Mouse (Mus musculus) lung, postnatal 36 days (tissue): ENCODE results near the gene Pik3ap1.

Source experiments
- DNase-seq: peaks from one replicate; pipeline ENCODE4 v3.0.0; 2022; ENCODE audit warnings: mixed read lengths

The Pik3ap1 gene

DNA sequence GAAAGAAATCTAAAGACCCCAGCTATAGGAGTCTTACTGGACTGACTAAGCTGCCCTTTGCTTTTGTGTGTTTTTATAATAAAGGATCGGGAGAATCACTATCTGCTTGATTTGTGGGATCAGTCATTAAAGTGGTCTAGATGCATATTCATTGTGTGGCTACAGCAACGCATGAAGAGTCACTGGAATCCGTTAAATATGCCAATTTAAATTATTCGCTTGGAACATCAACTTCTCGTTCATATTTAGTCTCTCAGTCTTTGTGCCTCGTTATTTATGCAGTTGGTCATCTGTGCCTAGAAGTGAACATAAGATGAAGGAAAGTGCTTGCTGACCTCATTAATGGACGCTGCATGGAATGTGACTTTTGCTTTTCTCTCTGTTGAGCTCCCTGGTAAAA, 114.0 kb downstream of the Pik3ap1 start:
- no peak for DNase-seq

- peak; percentile 41 for DNase-seq
These were observed 114.7 kb downstream of the Pik3ap1 start for GRCm38 (mm10) chr19:41270151-41270727.

DNA sequence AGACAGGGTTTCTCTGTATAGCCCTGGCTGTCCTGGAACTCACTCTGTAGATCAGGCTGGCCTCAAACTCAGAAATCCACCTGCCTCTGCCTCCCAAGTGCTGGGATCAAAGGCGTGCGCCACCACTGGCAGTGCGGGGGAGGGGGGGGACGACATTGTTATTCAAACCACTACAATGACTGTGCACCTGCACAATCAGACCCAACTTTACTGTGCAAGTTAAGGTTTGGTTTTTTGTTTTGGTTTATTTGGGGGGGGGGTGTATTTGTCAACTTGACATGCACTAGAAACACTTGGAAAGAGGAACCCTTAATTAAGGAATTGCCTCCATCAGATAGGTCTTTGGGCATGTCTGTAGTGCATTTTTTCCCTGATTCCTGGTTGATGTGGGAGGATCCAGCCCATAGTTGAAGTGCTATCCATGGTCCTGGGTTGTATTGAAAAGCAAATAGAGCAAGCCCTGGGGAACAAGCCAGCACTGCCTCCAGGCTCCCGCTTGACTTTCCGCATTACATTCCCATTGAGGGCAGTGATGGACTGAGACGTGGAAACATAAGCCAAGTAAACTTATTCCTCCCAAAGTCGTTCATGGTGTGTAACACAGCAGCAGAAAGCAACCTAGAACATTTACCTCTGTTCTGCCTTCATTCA, 118.5 kb downstream of the Pik3ap1 start:
- no peak for DNase-seq

DNA sequence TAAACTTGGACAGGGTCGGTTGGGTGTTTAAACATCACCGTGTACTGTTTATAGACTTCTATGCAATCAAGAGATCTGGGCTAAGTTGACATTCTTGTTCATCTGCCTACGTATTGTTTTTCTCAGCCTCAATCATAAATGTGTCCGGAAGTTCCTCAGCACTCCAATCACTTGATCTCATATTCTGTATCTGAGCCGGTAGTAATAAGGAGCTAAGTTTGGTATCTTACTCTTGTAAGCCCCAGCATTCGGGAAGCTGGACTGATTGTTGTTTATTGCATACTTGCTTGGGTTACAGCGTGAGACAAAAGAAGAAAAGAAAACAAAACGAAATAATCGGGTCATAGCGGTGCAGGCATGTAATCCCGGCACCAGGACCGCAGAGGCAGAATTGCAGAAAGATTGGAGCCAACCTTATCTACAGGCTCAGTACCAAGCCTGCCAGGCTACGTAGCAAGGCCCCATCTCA, 120.5 kb downstream of the Pik3ap1 start:
- DNase-seq: no peak

- DNase-seq: peak; percentile 89
These were observed 121.1 kb downstream of the Pik3ap1 start, which contains the start of gene Tm9sf3 for GRCm38 (mm10) chr19:41263630-41264295. Tm9sf3 (minus strand) TSS chr19:41263997.

GRCm38 (mm10) chr19:41262712-41263629, 121.9 kb downstream of the Pik3ap1 start:
- DNase-seq: peak; percentile 69

- no peak for DNase-seq
These were observed 124.2 kb downstream of the Pik3ap1 start for GRCm38 (mm10) chr19:41260736-41261135.

DNA sequence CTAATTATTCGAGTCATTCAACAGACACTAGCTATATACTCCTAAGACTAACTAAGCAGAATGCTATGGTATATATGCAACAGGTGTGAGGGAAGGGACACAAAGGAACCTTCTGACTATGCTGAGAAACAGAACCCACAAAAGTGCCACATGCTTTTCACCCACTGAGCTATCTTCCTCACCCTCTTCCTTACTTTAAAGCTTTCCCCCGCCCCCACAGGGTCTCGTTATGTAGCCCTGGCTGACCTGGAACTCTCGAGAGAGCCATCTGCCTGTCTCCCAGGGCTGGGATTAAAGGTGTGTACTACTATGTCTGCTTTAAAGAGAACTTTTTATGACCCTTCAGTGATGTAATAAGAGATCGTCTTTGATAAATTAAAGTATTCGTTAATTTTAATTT, 125.6 kb downstream of the Pik3ap1 start:
- no peak for DNase-seq

DNA sequence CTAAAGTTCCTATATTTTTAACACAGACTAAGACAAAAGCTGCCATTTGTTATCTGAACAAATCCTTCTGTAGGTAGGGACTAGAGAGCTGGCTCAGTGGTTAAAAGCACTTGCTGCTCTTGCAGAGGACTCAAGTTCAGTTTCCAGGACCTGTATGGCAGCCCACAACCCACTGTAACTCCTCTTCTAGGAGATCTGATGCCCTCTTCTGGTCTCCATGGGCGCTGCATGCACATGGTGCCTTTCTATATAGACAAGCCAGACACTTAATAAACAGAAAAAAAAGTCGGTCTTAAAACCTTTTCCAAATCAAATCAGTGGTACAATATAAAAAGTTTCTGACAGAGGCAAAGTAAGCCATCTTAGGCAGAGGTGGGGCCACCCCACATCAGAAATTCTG, 126.2 kb downstream of the Pik3ap1 start:
- DNase-seq: peak; percentile 79

DNA sequence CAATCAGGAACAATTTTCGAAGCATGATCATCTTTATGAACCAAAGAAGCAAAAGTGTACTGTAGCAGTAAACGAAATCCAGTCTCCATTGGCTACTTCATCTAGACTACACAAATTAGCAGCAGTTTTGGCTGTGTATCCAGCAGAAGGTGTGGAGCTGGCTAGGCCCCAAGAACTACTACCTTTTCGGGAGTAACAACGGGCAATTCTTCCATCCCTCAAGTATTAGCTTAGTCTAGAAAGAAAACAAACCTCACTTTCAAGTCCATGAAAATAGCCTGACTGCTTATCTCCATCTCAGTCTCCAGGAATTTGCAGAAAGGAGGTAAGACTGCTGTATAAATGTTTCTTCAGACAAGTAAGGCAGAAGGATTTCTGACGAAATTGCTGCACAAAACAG, 130.3 kb downstream of the Pik3ap1 start:
- DNase-seq: peak; percentile 63

DNA sequence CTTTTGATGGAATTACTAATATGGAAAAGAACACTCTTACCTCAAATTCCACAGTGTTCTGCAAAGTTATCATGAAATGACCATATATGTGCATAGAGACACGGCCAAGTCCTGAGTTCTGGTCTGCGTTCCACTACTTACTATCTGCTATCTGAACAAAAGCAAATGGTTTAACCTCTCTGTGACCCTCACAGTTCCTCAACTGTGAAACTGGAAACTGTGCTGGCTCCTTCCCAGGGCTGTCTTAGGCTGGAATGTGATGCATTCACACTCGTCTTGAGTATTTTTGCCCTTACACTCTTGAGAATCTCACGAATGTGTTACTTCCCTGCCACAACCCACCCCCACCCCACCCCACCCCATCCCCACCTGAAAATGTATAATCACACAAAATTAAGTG, 135.9 kb downstream of the Pik3ap1 start:
- DNase-seq: peak; percentile 41

- DNase-seq: no peak
These were observed 136.6 kb downstream of the Pik3ap1 start for GRCm38 (mm10) chr19:41248271-41248670.

DNA sequence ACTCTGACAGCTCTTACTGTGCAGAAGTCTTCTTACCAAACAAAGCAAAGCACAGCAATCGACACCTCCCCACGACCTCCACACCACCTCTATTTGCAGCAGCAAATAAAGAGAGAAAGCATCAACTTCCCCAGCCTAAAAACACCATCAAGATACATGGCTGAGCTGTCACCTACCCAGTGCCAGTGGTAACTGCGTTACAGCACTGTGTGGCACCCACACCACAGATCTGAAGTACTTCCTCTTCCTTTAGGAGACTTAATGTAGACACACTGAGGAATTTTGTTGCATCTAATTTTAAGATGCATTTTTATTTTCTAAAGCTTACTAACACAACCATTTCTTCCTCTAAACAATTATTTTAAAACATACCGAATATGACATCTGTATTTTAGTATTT, 138.6 kb downstream of the Pik3ap1 start:
- no peak for DNase-seq

DNA sequence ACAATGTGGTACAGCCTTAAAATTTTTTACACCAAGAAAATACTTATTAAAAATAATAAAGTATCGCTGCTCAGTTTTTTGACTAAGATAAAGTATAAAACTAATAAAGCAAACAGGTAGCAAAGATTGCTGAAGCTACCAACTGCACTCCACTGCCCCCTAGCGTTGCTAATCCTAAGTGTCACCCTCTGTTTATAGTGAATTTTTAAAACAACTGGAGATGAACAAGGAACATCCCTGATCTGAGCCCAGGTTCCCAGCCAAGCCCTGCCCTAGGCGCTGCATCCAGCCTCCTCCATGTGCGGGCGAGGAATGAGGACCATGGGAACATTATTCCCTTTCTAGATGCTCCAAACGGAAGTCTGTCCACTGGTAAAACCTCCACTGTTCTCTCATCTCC, 140.3 kb downstream of the Pik3ap1 start:
- peak; percentile 81 for DNase-seq

DNA sequence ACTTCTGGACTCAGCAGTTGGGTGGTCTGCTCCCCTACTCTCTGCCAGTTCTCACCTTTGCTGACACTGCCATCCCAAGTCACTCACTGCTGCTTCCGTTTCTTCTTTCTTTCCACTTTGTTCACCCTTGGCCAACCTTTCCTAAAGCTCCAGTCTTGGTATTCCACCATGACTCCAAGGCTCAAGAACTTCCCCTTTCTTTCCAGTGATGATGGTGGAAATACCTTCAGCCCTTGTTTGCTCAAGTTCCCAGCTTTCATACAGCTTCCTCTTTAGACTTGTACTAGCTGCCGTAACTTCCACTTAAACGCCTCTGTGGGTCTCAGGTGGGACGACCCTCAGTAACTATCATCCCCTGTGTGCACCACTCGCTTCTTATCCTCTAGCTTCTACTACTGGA, 142.9 kb downstream of the Pik3ap1 start:
- DNase-seq: no peak

GRCm38 (mm10) chr19:41233698-41234097, 151.2 kb downstream of the Pik3ap1 start:
- DNase-seq: no peak
